Mouse (Mus musculus): Measurements from ENCODE around the gene Gja5. TPM values are rescaled to one million over a fixed set of nuclear protein-coding genes. Genes with fewer than 3 reads are reported as not detected.
"Not testable (repeated sequence)": the region's sequence is repeated elsewhere in the genome, so short reads cannot be mapped to it uniquely, and the experiment has no call there.

Gja5 gene
- polyA plus RNA-seq, 1 experiment from 2014 or later = 14.0 TPM

DNA sequence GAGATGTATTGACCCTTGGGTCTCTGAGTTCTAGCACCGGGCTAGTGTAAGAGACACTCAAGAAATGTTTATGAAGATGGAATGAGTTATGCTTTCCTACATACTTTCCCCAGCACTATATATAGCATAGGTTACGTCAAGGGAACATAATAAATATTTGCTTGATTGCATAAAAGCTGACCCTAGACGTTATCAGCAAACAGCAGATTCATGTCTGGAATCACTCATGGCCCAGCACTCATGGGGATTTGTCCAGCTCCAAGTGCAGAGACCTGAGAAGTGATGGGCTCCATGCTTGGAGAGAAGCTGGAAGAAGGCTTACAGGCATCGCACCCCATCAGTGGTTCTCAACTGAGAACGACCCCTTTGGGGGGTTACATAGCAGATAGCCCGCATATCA lies 135.2 kb downstream of the Gja5 start:
- H3K27me3 ChIP-seq = peaks cover 14% of the 10 kb centered on the region; the same call in 1 of the 2 replicates
- 84% methylated on average over 6 of the region's 6 CpGs for WGBS
- no peak overlapping the region for H3K4me2 ChIP-seq
- H3K27ac ChIP-seq = no peak overlapping the region
- no peak overlapping the region for H3K9ac ChIP-seq (replicated peaks)
- no peak for ATAC-seq (ENCODE audit: insufficient number of reproducible peaks, insufficient read depth, low FRiP score, low TSS enrichment, low read depth)
- no peaks in the 10 kb centered on the region for H3K36me3 ChIP-seq
- no peak overlapping the region for H3K4me3 ChIP-seq (replicated peaks)
- H3K9me3 ChIP-seq = no peaks in the 10 kb centered on the region
- peaks cover 18% of the 10 kb centered on the region for H3K4me1 ChIP-seq (replicated peaks)

DNA sequence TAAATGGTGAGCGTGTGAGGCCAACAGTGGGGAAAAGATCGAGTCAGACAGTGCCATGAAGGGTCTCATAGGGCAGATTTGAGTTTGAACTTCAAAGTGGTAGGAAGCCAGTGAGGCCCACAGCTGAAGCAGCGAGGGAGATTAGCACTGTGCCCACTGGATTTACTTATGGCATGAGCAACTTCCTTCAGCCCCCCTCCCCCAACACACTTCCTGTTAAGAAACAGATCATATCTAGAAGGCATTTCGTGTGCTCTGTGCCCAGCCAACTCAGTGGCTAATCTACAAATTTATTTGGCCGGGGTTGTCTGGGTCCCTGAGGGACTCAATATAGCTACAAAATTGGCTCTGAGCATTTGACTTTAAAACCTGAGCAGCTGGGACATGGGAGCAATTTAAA lies 139.7 kb downstream of the Gja5 start:
- ATAC-seq (ENCODE audit: insufficient number of reproducible peaks, insufficient read depth, low FRiP score, low TSS enrichment, low read depth) = no peak
- H3K9ac ChIP-seq (replicated peaks) = no peak overlapping the region
- WGBS = 56% methylated on average over 5 of the region's 5 CpGs
- H3K27me3 ChIP-seq = no peaks in the 10 kb centered on the region
- H3K4me3 ChIP-seq (replicated peaks) = no peak overlapping the region
- no peak overlapping the region for H3K4me2 ChIP-seq
- H3K4me1 ChIP-seq (replicated peaks) = peaks cover 8% of the 10 kb centered on the region; the same call in 1 of the 2 replicates
- H3K9me3 ChIP-seq = no peaks in the 10 kb centered on the region
- no peak overlapping the region for H3K27ac ChIP-seq
- H3K36me3 ChIP-seq = no peaks in the 10 kb centered on the region

DNA sequence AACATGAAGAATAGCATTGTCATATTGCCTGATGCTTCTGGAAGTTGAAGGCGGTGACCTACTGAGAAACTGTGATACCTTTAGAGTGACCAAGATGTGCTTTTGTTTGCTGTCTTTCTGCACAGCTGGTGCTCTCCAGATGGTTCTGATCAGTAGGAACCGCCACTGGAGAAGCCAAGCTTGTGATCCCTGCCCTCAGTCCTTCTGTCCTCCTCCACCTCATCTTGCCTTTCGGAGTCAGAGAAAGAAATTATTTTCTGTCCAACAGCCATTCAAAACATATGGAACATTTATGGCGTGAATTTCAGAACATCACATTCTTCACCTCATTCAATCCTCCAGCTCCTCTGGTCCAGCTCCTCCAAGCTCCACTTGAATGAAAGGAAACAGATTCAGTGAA lies 143.3 kb downstream of the Gja5 start:
- H3K9ac ChIP-seq (replicated peaks) = no peak overlapping the region
- H3K36me3 ChIP-seq = no peaks in the 10 kb centered on the region
- no peak overlapping the region for H3K4me2 ChIP-seq
- H3K9me3 ChIP-seq = no peaks in the 10 kb centered on the region
- peaks cover 23% of the 10 kb centered on the region for H3K4me1 ChIP-seq (replicated peaks)
- no peak for ATAC-seq (ENCODE audit: insufficient number of reproducible peaks, insufficient read depth, low FRiP score, low TSS enrichment, low read depth)
- no peaks in the 10 kb centered on the region for H3K27me3 ChIP-seq
- H3K4me3 ChIP-seq (replicated peaks) = no peak overlapping the region
- H3K27ac ChIP-seq = no peak overlapping the region
- 78% methylated on average over 4 of the region's 4 CpGs for WGBS

DNA sequence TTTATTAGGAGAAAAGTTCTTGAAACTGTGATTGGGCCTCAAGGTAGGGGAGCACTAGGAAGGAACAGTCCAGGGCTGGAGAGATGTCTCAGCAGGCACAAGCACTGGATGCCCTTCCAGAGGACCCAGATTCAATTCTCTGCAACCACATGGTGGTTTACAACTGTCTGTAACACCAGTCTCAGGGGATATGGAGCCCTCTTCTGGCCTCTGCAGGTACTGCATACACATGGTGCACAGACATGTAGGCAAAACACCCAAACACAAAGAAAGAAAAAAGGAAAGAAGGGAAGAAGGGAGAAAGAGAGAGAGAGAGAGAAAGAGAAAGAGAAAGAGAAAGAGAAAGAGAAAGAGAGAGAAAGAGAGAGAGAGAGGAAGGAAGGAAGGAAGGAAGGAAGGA lies 143.9 kb downstream of the Gja5 start:
- ATAC-seq (ENCODE audit: insufficient number of reproducible peaks, insufficient read depth, low FRiP score, low TSS enrichment, low read depth) = no peak
- no peak overlapping the region for H3K4me3 ChIP-seq (replicated peaks)
- no peak overlapping the region for H3K27ac ChIP-seq
- no peaks in the 10 kb centered on the region for H3K9me3 ChIP-seq
- peaks cover 27% of the 10 kb centered on the region for H3K4me1 ChIP-seq (replicated peaks)
- H3K9ac ChIP-seq (replicated peaks) = no peak overlapping the region
- H3K27me3 ChIP-seq = no peaks in the 10 kb centered on the region
- H3K36me3 ChIP-seq = no peaks in the 10 kb centered on the region
- H3K4me2 ChIP-seq = no peak overlapping the region

DNA sequence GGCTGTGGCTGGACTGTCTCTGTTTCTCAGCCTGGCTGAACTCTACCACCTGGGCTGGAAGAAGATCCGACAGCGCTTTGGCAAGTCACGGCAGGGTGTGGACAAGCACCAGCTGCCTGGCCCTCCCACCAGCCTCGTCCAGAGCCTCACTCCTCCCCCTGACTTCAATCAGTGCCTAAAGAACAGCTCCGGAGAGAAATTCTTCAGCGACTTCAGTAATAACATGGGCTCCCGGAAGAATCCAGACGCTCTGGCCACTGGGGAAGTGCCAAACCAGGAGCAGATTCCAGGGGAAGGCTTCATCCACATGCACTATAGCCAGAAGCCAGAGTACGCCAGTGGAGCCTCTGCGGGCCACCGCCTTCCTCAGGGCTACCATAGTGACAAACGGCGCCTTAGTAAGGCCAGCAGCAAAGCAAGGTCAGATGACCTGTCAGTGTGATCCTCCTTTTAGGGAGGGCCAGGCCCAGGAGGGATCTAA lies 146.8 kb downstream of the Gja5 start:
- peaks cover 18% of the 10 kb centered on the region for H3K4me1 ChIP-seq (replicated peaks)
- H3K9ac ChIP-seq (replicated peaks) = no peak overlapping the region
- no peak overlapping the region for H3K4me2 ChIP-seq
- WGBS = 27% methylated on average over 13 of the region's 13 CpGs
- ATAC-seq (ENCODE audit: insufficient number of reproducible peaks, insufficient read depth, low FRiP score, low TSS enrichment, low read depth) = no peak
- no peak overlapping the region for H3K4me3 ChIP-seq (replicated peaks)
- no peaks in the 10 kb centered on the region for H3K27me3 ChIP-seq
- H3K27ac ChIP-seq = no peak overlapping the region
- H3K9me3 ChIP-seq = no peaks in the 10 kb centered on the region
- H3K36me3 ChIP-seq = no peaks in the 10 kb centered on the region

DNA sequence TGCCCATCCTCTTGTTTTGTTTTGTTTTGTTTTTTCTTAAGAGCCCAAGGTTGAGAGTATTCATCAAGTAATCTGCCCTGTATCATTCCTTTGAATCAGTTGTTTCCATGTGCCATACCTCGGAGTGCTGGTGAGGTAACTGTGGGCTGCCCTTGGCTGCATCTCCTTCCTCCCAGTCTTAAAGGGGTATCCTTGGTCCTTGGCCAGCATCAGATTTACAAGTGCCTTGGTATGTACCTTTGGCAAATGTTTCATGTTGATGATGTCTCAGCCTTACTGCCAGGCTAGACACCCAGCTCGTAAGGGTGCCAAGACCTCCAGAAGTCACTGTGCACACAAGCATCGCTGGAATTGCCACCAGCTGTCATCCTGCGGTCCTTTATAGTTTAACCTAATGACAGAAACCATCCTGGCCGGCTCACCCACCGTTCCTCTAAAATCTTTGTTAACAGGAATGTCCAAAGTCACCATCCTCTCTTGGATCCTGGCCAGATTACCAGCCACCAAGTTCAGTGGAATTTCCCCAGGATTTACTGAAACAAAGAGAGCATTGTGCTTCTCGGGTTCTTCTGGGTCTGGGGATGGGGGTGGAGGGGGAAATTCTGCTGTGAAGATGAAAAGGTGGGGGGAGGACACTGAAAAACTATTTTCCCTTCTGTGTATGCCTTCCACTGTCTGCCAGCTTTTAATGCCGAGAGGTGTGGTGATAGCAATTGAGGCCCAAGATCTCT lies 147.7 kb downstream of the Gja5 start:
- H3K9me3 ChIP-seq = no peaks in the 10 kb centered on the region
- no peaks in the 10 kb centered on the region for H3K27me3 ChIP-seq
- WGBS = 58% methylated on average over 8 of the region's 8 CpGs

DNA sequence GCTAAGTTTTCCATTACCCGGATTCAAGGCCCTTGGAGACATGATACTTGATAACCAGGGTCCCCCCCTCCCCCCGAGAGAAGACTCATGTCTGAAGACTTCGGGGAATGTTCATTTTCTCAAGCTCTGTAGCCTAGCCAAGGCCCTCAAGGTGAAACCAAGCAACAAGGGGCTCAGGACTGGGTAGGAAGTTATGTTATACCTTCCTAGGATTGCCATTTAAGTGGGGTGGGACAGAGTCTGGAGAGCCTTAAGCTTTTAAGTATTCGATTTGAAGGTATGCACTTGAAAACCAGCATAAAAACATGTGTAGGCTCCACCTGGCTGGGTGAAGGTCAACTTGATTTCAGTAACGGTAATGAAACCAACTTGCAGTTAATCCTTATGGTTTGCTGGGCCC lies 154.2 kb downstream of the Gja5 start:
- Histone ChIP-seq H3K27ac (no peak overlapping the region), H3K36me3 (no peaks in the 10 kb centered on the region), H3K4me3 (replicated peaks) (no peak overlapping the region), H3K9me3 (no peaks in the 10 kb centered on the region), H3K4me1 (replicated peaks) (no peaks in the 10 kb centered on the region), H3K4me2 (no peak overlapping the region), H3K27me3 (no peaks in the 10 kb centered on the region), H3K9ac (replicated peaks) (no peak overlapping the region)
- 83% methylated on average over 5 of the region's 5 CpGs for WGBS
- no peak for ATAC-seq (ENCODE audit: insufficient number of reproducible peaks, insufficient read depth, low FRiP score, low TSS enrichment, low read depth)

More for the DNA sequence above, 147.7 kb downstream of the Gja5 start:
- ATAC-seq (ENCODE audit: insufficient number of reproducible peaks, insufficient read depth, low FRiP score, low TSS enrichment, low read depth) = no peak
- Histone ChIP-seq H3K36me3 (no peaks in the 10 kb centered on the region), H3K4me3 (replicated peaks) (no peak overlapping the region), H3K9ac (replicated peaks) (no peak overlapping the region), H3K4me1 (replicated peaks) (peaks cover 18% of the 10 kb centered on the region), H3K27ac (peak overlapping the region; percentile 26; the same call in 1 of the 2 replicates), H3K4me2 (no peak overlapping the region)

DNA sequence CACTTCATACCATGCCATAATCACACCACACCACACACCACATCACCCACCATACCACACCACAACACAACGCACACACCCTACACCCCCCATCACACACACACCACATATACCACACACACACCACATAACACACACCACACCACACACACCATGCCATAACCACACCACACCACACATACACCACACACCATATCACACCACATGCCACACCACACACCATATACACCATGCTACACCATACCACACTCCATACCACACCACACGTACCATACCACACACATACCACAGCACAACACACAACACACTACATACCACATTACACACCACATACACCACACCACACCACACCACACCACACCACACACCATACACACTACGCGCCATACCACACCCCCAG lies 155.6 kb downstream of the Gja5 start:
- no peak overlapping the region for H3K9ac ChIP-seq (replicated peaks)
- 91% methylated on average over 4 of the region's 4 CpGs for WGBS

DNA sequence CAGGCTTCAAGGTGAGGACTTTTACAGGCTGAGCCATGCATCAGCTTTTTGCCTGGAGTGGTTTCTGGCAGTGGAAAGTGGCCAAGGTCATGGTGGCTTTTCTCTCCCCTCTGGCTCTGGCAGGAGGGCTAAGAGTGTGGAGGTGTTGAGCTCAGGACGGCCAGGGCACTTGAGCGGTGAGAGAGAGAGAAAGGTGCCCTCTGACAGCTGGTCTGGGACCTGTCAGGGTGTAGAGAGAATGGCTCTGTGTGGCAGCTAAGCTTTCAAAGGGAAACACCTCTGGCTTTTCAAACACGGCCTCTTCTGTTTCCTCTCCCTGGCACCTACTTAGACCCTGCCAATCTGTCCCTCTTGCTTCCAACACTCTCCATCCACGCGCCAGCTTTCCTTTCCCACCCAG lies 158.3 kb downstream of the Gja5 start:
- Histone ChIP-seq H3K4me1 (replicated peaks) (no peaks in the 10 kb centered on the region), H3K27me3 (no peaks in the 10 kb centered on the region), H3K4me3 (replicated peaks) (no peak overlapping the region), H3K4me2 (no peak overlapping the region), H3K27ac (no peak overlapping the region), H3K36me3 (no peaks in the 10 kb centered on the region), H3K9me3 (no peaks in the 10 kb centered on the region), H3K9ac (replicated peaks) (no peak overlapping the region)
- ATAC-seq (ENCODE audit: insufficient number of reproducible peaks, insufficient read depth, low FRiP score, low TSS enrichment, low read depth) = no peak
- WGBS = 32% methylated on average over 5 of the region's 5 CpGs

More for the DNA sequence above, 155.6 kb downstream of the Gja5 start:
- no peak overlapping the region for H3K27ac ChIP-seq
- peak; percentile 31; the same call in 1 of the 2 replicates for ATAC-seq (ENCODE audit: insufficient number of reproducible peaks, insufficient read depth, low FRiP score, low TSS enrichment, low read depth)
- no peak overlapping the region for H3K4me3 ChIP-seq (replicated peaks)
- no peaks in the 10 kb centered on the region for H3K27me3 ChIP-seq
- no peaks in the 10 kb centered on the region for H3K9me3 ChIP-seq
- no peak overlapping the region for H3K4me2 ChIP-seq
- no peaks in the 10 kb centered on the region for H3K4me1 ChIP-seq (replicated peaks)
- no peaks in the 10 kb centered on the region for H3K36me3 ChIP-seq

DNA sequence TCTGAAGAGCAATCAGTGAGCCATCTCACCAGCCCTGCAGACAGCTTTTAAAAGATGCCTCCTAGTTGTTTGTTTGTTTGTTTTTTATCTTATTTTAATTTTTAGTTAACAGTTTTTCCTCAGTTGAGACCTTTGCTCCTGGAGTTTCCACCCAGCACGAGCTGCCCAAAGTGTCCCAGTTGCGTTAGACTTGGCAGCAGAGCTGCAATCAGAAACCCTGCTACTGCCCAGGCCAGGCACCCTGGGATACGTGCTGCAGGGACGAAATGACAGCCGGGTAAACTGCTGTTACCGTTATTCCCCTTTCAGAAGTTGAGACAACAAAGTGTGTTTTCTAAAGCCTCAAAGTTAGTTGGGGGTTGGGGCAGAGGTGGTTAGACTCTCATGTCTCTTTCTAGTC lies 159.6 kb downstream of the Gja5 start:
- H3K4me1 ChIP-seq (replicated peaks) = no peaks in the 10 kb centered on the region
- 59% methylated on average over 6 of the region's 6 CpGs for whole genome bisulfite sequencing

DNA sequence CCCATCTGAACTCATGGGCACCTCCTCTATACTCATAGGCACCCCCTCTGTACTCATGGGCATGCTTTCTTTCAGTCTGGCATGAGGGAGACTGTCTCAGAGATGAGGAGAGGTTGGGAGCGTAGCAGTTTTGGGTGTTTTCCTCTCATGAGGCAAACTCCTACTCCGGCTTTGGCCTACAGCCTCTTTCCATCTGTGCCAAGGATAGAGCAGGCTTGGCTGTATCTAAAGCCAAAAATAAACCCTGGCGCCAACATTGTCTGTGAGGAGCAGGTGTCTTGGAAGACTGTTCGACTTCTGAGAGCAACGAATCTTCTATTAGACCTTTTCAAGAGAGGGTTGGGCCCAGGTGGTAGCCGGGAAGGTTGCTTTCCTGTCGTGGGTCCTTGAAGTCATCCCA lies 165.1 kb downstream of the Gja5 start:
- H3K4me2 ChIP-seq; ATAC-seq (ENCODE audit: insufficient number of reproducible peaks, insufficient read depth, low FRiP score, low TSS enrichment, low read depth); H3K9ac ChIP-seq (replicated peaks); H3K27me3 ChIP-seq; H3K27ac ChIP-seq; H3K4me3 ChIP-seq (replicated peaks); H3K36me3 ChIP-seq; H3K4me1 ChIP-seq (replicated peaks); H3K9me3 ChIP-seq: not testable (repeated sequence)
- 95% methylated on average over 7 of the region's 7 CpGs for WGBS

More for the DNA sequence above, 159.6 kb downstream of the Gja5 start:
- Histone ChIP-seq H3K27ac (no peak overlapping the region), H3K27me3 (no peaks in the 10 kb centered on the region), H3K4me3 (replicated peaks) (no peak overlapping the region), H3K9me3 (no peaks in the 10 kb centered on the region), H3K4me2 (no peak overlapping the region), H3K9ac (replicated peaks) (no peak overlapping the region), H3K36me3 (no peaks in the 10 kb centered on the region)
- no peak for ATAC-seq (ENCODE audit: insufficient number of reproducible peaks, insufficient read depth, low FRiP score, low TSS enrichment, low read depth)

DNA sequence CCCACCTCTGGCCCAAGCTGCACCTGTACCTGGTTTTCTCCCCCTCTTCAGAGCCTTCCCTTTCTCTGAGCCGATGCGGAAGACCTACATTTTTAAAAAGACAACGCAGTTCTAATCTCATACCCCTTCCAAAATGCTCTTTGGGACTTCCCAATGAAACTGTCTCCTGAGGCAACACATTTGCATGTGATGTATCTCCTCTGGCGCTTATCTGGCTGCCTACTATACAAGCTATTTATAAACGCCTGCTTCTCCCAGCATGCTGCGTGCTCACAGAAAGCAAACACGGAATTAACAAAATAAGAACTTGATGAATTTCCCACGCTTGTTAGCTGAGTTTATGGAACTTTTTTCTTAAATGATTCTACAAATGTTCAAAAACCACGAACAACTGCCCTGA lies 167.4 kb downstream of the Gja5 start:
- WGBS = 82% methylated on average over 9 of the region's 9 CpGs
- not testable (repeated sequence) for H3K4me3 ChIP-seq (replicated peaks); H3K9ac ChIP-seq (replicated peaks); H3K4me2 ChIP-seq; H3K9me3 ChIP-seq; H3K27me3 ChIP-seq; ATAC-seq (ENCODE audit: insufficient number of reproducible peaks, insufficient read depth, low FRiP score, low TSS enrichment, low read depth); H3K27ac ChIP-seq; H3K36me3 ChIP-seq; H3K4me1 ChIP-seq (replicated peaks)

Measured in limb, embryonic 12.5 days (tissue).